Mouse (Mus musculus) ES-E14 (cell line): ENCODE measurements around the gene Ccdc43.

Source experiments
- CHD2 ChIP-seq: IDR thresholded peaks from 2 replicates; pipeline ENCODE4 v1.6.1; 2014; ENCODE audit warnings: mild to moderate bottlenecking, low read depth, low read length, inconsistent platforms
- HCFC1 ChIP-seq: IDR thresholded peaks from 2 replicates; pipeline ENCODE4 v1.6.1; 2012; ENCODE audit warnings: low read length, inconsistent platforms, borderline replicate concordance; ENCODE audit not compliant: insufficient read depth
- MAFK ChIP-seq: IDR thresholded peaks from 2 replicates; pipeline ENCODE4 v1.6.1; 2014; ENCODE audit warnings: mild to moderate bottlenecking, low read depth, low read length, inconsistent platforms; ENCODE audit not compliant: insufficient read depth

GRCm38 (mm10) chr11:102733146-102733545, 35.6 kb upstream of the Ccdc43 start:
- no peak for TF ChIP-seq MAFK
- TF ChIP-seq HCFC1, result no peak
- no peak for TF ChIP-seq CHD2
